Mouse (Mus musculus) right cerebral cortex, adult 18-20 months (tissue): ENCODE results near the gene Aldh4a1.

Experiments used
- DNase-seq: peaks from one replicate; pipeline ENCODE4 v3.0.0; 2022; ENCODE audit warnings: mixed read lengths

Gene Aldh4a1

GRCm38 (mm10) chr4:139624706-139625105, 2.0 kb downstream of the Aldh4a1 start:
- no peak for DNase-seq

- no peak for DNase-seq
Observed at GRCm38 (mm10) chr4:139627361-139627760, 4.7 kb downstream of the Aldh4a1 start.

- no peak for DNase-seq
Observed at GRCm38 (mm10) chr4:139630171-139630570, 7.5 kb downstream of the Aldh4a1 start.

GRCm38 (mm10) chr4:139631141-139631540, 8.5 kb downstream of the Aldh4a1 start:
- DNase-seq = no peak

GRCm38 (mm10) chr4:139631569-139632253, 9.0 kb downstream of the Aldh4a1 start:
- no peak for DNase-seq

- no peak for DNase-seq
Observed at GRCm38 (mm10) chr4:139632254-139632580, 9.6 kb downstream of the Aldh4a1 start.

GRCm38 (mm10) chr4:139636373-139636772, 13.7 kb downstream of the Aldh4a1 start:
- peak; percentile 63 for DNase-seq

- DNase-seq = no peak
Observed at GRCm38 (mm10) chr4:139637847-139638246, 15.2 kb downstream of the Aldh4a1 start.

- no peak for DNase-seq
Observed at GRCm38 (mm10) chr4:139638356-139638755, 15.7 kb downstream of the Aldh4a1 start.

- DNase-seq = no peak
Observed at GRCm38 (mm10) chr4:139639801-139640200, 17.1 kb downstream of the Aldh4a1 start.

- DNase-seq = no peak
Observed at GRCm38 (mm10) chr4:139640333-139640732, 17.7 kb downstream of the Aldh4a1 start.

- no peak for DNase-seq
Observed at GRCm38 (mm10) chr4:139640775-139641174, 18.1 kb downstream of the Aldh4a1 start.

- no peak for DNase-seq
Observed at GRCm38 (mm10) chr4:139641829-139642425, 19.3 kb downstream of the Aldh4a1 start.

- DNase-seq = peak; percentile 68
Observed at GRCm38 (mm10) chr4:139643972-139644371, 21.3 kb downstream of the Aldh4a1 start.

- DNase-seq = no peak
Observed at GRCm38 (mm10) chr4:139646916-139647315, 24.2 kb downstream of the Aldh4a1 start.

GRCm38 (mm10) chr4:139650086-139650743, 27.5 kb downstream of the Aldh4a1 start:
- DNase-seq = no peak

- DNase-seq = no peak
Observed at GRCm38 (mm10) chr4:139650907-139651306, 28.2 kb downstream of the Aldh4a1 start.

- DNase-seq = no peak
Observed at GRCm38 (mm10) chr4:139653238-139653637, 30.6 kb downstream of the Aldh4a1 start, which contains the start of gene Tas1r2. Tas1r2 (plus strand) TSS chr4:139653538.

GRCm38 (mm10) chr4:139661897-139662296, 39.2 kb downstream of the Aldh4a1 start:
- no peak for DNase-seq

- no peak for DNase-seq
Observed at GRCm38 (mm10) chr4:139667632-139668031, 45.0 kb downstream of the Aldh4a1 start.

- peak; percentile 22 for DNase-seq
Observed at GRCm38 (mm10) chr4:139669847-139670246, 47.2 kb downstream of the Aldh4a1 start.

GRCm38 (mm10) chr4:139675696-139676095, 53.0 kb downstream of the Aldh4a1 start:
- DNase-seq = no peak

GRCm38 (mm10) chr4:139683728-139684638, 61.3 kb downstream of the Aldh4a1 start:
- DNase-seq = no peak
